Mouse (Mus musculus) right cerebral cortex, adult 2 months (tissue): ENCODE results near the gene Tmbim6.

Source experiments
- DNase-seq, 2 experiments: peaks; one replicate each; pipeline ENCODE4 v3.0.0; 2021 to 2022; ENCODE audit warnings: low spot score in 2 of 2

Tmbim6 gene

GRCm38 (mm10) chr15:99417692-99418271 is 25.1 kb downstream of the Tmbim6 start:
- no peak for DNase-seq

DNA sequence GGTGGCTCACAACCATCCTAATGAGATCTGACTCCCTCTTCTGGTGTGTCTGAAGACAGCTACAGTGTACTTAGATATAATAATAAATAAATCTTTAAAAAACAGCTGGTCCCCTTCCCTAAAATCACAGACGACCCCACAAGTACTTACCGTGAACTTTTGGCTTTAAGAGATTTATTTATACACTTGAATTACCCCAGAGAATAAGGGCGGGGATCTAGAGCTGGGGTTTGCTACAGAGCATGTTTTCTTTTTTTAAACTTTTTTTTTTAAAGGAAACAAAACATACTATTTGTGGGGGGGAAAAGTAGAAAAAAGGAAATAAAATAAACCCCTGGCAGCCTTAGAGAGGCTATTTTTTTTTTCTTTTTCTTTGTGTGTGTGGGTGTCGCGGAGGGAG is 27.4 kb downstream of the Tmbim6 start:
- no peak for DNase-seq

- DNase-seq, result no peak
Observed at GRCm38 (mm10) chr15:99420521-99421014, 27.9 kb downstream of the Tmbim6 start.

GRCm38 (mm10) chr15:99421152-99421551 is 28.5 kb downstream of the Tmbim6 start:
- DNase-seq, result no peak

- no peak for DNase-seq
Observed at GRCm38 (mm10) chr15:99421676-99422075, 29.0 kb downstream of the Tmbim6 start.

GRCm38 (mm10) chr15:99422551-99422950 is 29.9 kb downstream of the Tmbim6 start:
- no peak for DNase-seq

DNA sequence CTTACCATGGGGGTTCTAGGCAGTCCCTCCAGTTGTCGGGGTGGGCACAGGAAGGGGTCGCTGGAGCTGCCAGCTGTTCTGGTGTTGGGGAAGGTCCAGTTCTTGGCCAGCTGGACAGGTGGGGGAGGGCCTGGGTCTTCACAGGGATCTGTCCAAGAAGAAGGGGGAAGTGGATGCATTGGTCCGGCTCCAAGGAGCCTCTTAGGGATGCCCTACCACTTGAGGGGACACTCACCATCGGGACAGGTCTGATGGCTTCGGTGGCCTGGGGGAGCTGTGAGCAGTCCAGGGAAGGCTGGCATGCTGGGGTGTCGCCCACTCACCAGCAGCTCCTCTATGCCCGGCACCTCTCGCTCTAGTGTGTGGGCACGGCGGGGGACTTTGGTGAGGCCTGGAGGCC is 30.4 kb downstream of the Tmbim6 start:
- DNase-seq, result no peak

- no peak for DNase-seq
Observed at GRCm38 (mm10) chr15:99423884-99424283, 31.2 kb downstream of the Tmbim6 start.

GRCm38 (mm10) chr15:99430394-99430793 is 37.7 kb downstream of the Tmbim6 start:
- DNase-seq, result no peak

DNA sequence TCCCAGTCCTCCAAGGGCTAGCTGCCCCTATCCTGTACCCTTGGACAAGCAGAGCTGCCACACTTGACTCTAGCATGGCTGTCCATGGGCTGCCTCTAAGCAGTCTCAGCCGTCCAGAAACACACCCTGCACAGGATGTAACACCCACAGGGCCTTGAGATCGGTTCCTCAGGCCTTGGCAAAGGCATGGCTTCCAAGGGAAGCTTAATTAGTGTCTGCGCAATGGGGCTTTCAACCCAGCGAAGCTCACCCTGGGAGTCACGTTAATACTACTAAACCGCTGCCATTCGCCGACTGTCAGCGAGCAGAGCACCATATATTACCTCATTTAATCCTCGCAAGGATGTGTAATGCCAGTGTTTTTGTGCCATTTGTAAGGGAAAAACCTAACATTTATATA is 38.4 kb downstream of the Tmbim6 start:
- DNase-seq, result no peak

DNA sequence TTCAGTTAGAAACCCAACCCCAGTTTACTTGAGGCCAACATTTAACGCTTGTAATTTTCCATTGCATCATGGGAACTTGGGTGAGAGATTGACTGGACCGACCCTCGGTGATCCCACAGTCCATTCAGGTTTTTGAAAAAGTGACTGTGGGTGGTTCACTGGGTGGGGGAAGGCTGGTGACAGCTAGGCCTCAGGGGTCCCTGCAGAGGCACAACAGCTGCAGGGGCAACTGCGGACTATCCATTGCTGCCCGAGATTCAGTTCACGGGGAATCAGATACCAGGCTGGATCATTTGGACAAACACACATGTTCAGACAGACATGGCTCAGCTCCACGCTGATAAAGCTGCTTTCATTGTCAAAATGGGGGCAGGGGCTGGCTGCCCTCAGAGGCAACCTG is 38.8 kb downstream of the Tmbim6 start:
- DNase-seq, result no peak

DNA sequence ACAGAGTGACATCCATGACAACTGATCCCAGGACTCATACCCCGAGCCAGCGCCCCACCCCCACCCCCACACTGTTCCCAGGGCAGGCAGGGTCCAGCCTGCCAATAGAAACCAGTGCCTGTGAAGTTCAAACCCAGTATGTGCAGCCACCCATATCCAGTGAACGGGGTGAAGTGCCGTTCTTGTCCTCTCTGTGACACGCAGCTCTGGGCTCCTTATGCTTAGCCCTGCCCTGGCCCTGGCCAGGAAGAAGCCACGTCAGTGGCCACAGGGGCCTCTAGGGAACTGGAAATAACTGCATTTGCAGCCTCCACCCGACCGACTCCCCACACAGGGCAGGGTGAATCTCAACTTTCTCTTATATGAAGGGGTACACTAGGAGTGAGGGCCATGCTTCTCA is 39.3 kb downstream of the Tmbim6 start:
- no peak for DNase-seq

GRCm38 (mm10) chr15:99433081-99433718 is 40.5 kb downstream of the Tmbim6 start:
- DNase-seq, result no peak

DNA sequence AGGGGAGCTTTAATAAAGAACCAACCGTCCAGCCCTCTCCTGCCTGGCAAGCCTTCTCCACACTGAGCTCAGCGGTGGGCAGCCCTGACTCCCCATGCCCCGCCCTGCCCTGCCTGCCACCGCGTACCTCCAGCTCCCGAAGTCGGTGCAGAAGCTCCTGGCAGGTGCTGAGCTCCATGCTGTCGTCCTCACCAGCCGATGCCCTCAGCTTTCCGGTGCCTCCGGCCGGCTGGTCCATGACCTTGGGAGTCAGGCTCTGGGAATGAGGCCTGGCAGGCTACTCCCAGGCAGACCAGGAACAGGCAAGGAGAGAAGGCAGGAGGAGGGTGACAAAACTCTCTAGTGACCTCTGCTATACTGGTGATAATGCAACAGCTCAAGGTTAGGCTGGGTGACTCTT is 41.2 kb downstream of the Tmbim6 start:
- DNase-seq, result no peak

DNA sequence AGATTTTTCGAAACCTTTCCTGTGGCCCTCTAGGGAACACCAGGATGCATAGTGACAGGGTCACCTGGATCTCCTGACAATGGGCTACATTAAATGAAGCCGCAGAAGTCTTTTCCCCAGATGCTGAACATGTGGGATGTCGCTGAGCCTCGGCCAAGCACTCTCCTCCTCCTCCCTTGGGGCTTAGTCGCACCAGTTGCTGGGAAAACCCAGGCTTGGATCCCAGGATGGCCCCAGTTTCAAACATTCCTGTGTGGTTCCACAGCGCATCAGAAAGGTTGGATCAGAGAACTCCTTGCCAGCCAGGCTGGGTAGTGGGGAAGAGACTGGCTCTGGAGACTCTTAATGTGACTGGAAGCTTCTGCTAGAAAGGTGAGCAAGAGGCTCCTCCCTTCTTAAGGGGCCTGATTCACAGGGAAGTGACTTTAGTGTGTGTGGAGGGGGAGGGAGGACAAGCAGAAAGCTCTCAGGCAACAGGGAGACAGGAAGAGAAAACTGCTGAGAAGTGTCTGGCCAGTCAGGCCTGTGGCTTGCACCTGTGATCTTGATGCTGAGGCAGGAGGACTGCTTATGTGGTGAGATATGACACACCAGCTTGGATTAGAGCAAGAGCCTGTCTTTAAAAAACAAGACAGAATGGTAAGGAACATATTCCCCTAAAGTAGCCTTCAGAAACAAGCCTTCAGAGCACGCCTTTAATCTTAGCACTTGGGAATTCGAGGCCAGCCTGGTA is 46.5 kb downstream of the Tmbim6 start:
- DNase-seq, result no peak

GRCm38 (mm10) chr15:99440112-99440815 is 47.6 kb downstream of the Tmbim6 start:
- no peak for DNase-seq

DNA sequence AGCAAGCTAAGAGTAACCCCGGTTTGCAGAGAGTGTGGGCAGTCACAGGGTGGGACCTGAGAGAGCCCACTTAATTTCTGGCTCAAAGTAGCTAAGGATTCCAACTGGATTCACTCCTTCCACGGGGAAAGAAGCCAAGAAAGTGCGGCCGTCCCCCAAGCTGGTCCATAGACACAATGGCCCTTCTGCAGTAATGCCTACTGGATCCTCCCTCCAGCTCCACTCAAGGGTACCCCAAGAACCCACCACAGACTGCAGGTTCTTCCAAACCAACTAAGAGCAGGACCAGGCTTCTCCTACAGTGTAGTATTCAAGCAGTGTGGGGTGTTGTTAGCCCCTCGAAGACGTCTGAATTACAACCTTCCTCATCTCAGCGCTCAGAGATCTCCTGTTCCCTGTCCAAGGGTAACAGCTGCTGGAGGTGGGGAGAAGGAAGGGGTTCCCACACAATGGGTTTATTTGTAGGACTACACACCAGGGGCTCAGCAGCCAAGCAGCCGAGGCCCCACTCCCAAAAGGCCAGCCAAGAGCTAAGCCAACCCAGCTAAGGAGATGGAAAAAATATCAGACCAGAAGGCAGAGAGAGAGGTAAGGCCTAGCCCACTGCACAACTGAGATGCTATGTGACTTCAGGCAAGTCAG is 48.3 kb downstream of the Tmbim6 start:
- no peak for DNase-seq

GRCm38 (mm10) chr15:99442358-99442757 is 49.7 kb downstream of the Tmbim6 start:
- DNase-seq, result no peak

DNA sequence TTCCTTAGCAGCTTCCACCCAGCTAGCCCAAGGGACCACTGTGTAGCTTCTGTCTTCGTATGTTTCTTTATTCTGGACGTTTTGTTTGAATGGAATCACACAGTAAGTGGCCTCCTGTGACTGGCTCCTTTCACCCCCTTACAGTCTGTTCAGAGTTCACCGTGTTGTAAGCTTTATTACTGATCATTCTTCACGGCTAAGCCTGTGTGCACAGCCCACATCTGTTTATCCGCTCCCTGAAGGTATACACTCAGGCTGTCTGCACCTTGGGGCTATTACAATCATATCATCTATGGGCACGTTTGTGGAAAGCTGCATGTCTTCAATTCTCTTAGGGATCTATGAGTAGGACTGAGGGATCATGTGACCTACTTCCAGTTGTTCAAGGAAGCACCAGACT is 52.9 kb downstream of the Tmbim6 start:
- no peak for DNase-seq

DNA sequence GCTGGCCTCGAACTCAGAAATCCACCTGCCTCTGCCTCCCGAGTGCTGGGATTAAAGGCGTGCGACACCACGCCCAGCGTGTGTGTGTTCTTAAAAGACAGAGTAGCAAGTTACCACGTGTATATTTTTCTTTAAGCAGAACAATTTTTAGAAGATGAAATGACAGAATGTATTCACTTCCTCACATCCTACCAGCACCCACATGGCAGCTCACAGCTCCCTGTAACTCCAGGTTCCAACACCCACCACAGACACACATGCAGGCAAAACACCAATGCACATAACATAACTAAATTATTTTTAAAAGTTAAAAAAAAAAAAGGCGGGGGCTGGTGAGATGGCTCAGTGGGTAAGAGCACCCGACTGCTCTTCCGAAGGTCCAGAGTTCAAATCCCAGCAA is 53.5 kb downstream of the Tmbim6 start:
- DNase-seq, result peak; percentile 20 to 24

DNA sequence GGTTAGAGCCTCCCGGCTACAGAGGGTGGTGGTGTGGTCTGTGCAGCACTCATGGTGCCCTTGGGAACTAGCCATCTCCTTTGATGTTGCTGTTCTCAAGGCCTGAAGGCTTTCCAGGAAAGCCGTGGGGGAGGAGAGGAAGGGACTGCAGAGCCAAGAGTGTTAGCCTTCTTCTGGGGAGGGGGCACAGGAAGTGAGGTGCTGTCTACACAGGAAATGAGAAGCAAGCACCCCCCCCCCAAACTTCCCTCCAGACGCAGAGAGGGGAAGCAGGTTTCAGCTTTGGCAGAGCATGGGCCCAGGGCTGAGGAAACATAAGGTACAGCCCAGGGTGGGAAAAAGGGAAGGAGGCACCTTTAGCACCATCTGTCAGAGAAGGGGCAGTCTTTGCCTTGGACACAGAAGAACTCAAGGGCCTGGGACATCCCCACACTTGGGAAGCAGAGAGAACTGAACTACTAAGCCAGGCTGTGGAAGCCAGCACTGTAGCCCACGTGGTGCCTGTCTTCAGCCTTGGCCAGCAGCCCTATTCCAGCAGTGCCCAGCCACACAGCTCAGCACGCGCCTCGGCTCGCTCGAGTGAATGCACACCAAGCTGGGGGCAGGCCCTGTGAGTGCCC is 56.6 kb downstream of the Tmbim6 start:
- DNase-seq, result peak; percentile 53 to 73
